Mouse (Mus musculus): ENCODE results near the gene Chit1.

Chit1 gene

DNA sequence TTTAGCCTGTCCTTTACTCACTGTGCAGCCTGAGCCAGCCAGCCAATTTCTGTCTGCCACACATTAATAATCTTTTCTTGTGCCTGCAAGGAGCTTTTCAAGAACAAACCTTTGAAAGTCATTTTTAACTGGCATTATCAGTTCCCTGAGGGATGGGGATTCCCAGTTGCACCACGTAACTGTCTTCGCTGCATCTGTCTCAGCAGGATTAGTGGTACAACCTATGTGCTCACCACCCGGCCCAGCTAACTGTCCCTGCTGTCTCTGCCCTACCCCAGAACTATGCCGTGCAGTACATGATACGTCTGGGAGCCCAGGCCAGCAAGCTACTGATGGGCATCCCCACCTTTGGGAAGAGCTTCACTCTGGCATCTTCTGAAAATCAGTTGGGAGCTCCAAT is 77.2 kb downstream of the Chit1 start:
- DNase-seq (ENCODE audit: low spot score): no peak

DNA sequence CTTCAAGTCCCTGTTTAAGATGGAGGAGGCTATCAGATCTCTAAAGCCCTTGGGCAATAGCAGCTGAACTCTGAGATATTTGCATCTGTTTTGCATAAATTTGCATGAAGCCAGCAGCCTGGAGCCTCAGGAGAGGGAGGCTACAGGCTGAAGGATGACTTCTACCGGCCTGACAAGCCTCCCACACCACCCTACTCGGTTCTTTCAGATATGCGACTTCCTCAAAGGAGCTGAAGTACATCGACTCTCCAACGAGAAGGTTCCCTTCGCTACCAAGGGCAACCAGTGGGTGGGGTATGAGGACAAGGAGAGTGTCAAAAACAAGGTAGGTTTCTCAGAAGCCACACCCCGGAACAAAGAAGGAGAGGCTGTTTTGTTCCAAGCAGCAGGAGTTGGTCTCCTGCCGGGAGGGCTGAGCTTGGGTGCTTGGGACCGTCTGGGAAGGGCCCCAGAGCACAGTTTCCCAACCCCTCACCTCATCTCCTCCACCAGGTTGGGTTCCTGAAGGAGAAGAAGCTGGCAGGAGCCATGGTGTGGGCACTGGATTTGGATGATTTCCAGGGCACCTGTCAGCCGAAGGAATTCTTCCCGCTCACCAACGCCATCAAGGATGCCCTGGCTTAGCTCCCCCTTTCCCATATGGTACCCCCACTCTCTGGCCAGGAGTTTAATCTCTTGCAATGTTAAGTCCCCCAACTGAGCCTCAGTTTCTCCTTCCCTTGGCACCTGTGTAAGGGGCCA is 78.1 kb downstream of the Chit1 start:
- DNase-seq (ENCODE audit: low spot score): no peak

DNA sequence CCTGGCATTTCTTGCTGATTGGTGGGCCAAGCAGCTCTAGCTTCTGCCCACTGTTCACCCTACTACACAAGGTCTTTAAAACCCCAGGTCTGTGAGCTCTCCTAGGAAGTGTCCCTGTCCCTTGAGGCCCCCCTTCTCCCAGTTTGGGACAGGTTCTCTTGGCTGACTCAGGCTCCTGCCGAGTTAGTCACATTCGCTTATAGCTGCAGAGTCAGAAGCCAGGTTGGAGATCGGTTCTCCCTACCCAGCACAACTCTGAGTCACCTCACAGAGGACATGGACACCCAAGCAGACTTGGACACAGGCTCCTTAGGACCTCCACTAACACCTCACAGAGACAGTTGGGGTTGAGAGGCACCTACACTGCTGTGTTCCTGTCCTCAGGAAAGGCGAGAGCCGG is 80.2 kb downstream of the Chit1 start:
- no peak for DNase-seq (ENCODE audit: low spot score)

DNA sequence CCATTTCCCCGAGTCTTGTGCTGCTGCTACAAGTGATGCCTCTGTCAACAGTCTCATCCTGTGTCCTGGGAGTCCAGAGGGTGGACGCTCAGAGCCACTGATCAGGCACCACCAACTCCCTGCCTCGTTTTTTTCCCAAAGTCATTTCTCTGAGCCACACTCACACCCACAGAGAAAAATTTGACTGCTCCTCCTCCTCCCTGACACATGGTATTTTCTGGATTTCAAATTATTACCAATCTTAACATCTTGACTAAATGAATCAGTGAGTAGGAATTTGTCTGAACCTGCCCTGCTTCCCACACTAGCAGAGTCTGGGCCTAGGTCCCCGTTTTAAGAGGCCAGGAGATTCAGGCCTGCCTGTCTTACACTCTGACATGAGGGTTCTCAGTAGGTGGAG is 81.0 kb downstream of the Chit1 start:
- no peak for DNase-seq (ENCODE audit: low spot score)

DNA sequence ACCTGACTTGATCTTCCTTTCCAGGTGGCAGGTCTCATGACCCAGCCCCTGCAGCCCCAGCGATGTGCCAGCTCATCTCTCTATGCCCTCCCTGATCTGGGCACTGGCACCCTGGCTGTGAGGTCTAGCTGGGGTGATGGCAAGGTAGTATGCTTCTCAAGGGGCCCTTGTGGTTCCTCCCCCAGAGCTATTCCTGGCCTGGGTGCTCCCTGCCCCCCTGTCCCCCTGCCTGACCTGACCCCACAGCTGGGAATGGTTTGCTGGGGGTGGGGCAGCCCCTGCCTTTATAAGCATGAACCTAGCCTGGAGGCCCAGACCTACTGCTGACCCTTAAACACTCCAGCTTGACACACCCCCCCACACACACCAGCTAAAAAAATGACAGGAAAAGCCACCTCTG is 82.1 kb downstream of the Chit1 start, which contains the start of gene Mybph:
TSS of gene Mybph (plus strand) at position 323 of the 400 bp plus-strand sequence.
- DNase-seq (ENCODE audit: low spot score): no peak

DNA sequence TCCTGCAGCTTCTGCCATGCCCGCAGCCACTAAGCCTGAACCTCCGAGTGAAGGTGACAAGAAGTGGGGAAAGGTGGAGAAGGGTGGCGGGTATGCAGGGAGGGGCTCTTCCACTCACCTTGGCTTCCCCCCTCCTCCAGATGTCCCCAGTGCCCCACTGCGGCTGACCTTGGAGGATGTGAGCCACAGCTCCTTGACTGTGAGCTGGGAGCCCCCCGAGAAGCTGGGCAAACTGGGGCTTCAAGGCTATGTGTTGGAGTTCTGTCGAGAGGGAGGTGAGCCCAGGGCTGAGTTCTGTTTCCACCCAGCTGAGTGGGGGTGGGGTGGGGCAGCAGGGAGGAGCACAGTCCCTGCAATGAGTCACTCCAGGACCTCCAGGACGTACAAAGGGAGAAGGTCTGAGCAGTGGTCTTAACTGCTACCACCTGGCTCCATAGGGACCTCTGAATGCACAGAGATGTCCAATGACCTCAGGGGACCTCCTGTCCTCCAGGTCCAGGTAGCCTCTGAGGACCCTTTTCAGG is 82.7 kb downstream of the Chit1 start:
- DNase-seq (ENCODE audit: low spot score): no peak

DNA sequence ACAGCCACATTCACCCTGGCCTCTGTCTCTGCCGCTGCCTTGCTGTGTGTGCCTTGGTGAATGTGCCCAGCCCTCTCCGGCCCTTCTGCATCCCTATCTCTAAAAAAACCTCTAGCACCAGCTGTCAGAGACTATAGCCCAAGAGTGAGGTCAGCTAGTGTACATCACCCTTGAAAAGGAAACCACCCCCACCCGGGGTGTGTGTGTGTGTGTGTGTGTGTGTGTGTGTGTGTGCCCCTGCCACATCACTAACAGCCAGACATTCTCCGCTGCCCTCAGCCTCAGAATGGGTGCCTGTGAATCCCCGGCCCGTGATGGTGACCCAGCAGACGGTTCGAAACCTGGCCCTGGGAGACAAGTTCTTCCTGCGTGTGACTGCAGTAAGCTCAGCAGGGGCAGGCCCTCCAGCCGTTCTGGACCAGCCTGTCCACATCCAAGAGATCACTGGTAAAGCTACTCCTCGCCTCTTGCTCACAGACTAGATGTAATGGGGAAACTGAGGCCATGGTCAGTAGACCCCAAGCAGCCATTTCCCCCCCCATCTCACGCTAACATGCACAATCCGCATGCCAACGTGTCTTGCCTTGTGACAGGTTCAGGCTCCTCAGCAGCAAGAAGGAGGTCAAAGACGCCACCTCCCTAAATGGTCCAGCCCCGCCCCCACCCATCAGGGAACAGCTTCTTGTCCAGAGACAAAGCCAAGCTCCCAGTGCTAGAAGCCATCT is 83.4 kb downstream of the Chit1 start:
- DNase-seq (ENCODE audit: low spot score): no peak

DNA sequence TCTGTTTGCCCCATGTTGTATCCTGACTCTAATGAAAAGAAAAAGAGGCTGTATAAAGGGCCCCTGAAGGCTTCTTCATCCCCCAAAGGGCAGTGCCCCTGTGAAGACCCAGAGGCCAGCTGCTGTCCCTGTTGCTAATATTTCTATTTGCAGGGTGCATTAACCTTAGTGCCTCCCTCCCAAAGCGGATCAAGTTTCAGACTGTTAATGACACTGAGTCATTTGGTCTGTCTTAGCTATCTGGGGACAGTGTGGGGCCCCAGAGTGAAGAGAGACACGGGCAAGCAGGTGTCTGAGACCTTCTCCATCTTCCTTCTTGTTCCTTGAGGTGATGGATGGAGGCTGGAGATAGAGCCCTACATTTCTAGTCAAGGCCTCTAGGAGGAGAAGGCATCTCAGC is 84.1 kb downstream of the Chit1 start:
- no peak for DNase-seq (ENCODE audit: low spot score)

DNA sequence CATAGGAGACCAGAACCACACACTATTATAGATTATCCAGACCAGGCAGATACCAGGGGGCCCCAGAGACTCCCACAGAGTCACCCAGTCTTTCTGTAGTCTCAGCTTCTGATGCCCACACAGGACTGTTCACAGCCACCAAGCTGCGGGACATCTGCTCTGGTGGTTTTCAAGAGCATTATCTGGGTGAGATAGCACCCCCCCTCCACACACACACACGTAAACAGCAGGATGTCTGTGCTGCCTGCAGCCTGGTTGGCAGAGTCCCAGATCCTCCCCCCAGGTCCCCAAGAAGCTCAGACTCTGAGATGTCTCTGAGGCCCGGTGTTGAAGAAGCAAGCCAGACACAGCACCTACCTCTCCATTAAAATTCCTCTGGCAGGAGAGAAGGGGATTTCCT is 84.5 kb downstream of the Chit1 start:
- DNase-seq (ENCODE audit: low spot score): no peak

DNA sequence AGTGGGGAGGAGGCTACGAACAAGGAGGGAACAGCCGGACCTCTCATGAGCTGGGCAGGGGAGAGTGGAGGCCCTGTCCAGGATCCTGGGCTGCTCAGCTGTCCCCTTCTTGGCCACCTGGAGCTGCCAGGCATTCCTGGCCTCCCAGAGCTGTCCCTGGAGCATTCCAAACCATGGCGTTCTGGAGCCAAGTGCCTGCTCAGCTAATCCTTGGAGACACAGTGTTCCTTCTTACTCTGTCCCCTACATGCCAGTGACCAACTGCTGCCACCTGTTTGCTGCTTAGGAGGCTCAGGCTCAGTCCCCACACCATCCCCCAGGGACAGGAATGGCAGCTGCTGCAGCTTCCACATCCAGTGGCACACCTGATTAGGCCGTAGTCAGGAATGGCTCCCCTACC is 84.9 kb downstream of the Chit1 start:
- DNase-seq (ENCODE audit: low spot score): no peak

DNA sequence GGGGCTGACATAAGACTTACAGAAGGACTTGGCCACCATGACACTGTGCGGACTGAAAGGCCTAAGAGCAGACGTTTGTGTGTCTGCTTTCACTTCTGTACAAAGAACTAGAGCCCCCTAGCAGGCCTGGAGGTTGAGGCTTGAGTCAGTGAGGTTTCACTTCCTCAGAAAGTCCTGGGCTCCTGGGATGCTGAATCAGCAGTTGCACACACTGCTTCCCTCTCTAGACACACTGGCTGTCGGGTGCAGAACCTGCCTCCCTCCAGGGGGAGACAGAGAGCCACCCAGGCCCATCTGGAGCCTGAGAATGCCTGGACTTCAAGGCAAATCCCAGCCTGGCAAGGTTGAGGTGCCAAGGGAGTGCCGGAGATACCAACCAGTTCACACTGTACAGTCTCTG is 85.3 kb downstream of the Chit1 start:
- DNase-seq (ENCODE audit: low spot score): peak; percentile 31

DNA sequence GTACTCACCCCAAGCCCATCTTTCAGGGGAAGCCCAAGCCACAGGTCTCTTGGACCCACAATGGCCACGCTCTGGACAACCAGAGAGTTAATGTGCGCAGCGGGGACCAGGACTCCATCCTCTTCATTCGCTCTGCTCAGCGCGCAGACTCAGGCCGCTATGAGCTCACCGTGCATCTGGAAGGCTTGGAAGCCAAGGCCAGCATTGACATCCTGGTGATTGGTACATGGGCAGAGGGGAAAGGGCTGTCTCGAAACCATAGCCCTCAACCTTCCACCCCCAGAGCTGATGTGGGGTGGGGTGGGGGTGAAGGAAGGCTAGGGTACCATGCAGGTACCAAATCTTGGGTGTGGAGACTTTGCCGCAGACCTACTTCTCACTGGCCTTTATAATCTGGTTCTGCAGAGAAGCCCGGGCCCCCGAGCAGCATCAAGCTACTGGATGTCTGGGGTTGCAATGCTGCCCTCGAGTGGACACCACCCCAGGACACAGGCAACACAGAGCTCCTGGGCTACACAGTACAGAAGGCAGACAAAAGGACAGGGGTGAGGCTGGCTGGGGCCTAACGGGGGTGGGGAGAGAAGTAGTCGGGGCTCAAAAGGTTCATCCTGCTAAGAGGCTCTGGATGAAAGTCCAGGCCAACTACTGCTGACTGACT is 86.4 kb downstream of the Chit1 start:
- DNase-seq (ENCODE audit: low spot score): no peak

DNA sequence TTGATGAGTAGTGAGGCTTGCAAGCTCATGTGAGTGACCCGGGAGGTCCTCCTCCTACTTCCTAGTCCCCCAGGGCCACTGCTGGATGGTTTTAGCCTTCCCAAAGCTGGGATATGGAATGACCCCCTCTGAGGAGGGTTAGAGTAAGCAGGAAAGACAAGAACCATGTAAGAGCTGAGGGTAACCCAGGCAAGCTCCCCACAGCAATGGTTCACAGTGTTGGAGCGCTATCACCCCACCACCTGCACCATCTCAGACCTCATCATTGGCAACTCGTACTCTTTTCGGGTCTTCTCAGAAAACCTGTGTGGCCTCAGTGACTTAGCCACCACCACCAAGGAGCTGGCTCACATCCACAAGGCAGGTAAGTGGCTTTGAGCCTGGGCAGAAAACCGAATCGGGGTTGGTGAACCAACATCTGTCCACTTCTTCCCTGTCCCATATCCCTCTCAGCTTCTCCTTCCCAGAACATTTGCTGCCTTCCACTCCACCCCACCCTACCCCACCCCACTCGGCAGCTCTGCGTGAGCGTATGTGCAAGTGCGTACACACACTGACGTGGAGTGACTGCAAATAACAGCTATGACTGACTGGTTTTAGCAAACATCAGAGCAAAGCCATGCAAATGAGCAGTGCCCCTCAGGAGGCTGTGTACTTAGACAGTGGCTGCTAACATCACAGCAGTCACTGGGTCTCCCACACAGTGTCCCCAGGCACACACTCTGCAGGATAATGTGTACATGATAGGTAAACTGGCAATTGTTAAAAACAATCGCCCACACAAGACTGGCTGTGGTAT is 87.4 kb downstream of the Chit1 start:
- no peak for DNase-seq (ENCODE audit: low spot score)

DNA sequence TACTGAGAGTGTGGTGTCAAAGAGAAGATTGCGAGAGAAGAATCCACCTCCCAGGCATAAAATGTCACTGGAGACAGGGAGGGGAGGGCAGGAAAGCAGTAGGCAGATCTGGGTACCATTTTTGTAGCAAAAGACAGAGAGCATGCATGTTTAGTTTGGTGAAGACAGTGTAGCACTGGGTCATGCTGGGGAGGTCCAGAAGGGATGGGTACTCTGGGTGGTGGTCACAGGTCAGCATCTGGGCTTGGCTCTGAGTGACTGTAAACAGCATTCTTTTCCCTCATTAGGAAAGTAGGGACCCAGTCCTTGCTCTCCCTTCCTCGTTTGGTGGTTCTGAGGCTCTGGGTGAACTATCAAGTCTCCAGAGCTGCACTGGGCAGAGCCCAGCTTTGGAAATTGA is 89.4 kb downstream of the Chit1 start:
- DNase-seq (ENCODE audit: low spot score): no peak
